Mouse (Mus musculus) heart, postnatal 36 days (tissue): ENCODE results near the gene Pibf1. TPM values are rescaled to one million over a fixed set of nuclear protein-coding genes. Genes with fewer than 3 reads are reported as not detected.
A peak's percentile ranks its signal among the peaks of the same experiment; 100 is the strongest.

Experiments used
- DNase-seq, 2 experiments: peaks; one replicate each; pipeline ENCODE4 v3.0.0; 2021 to 2022
- intact Hi-C: fragments of 180-260 bp; cut with DNase I; formaldehyde crosslinking; loops from one replicate; pipeline ENCODE4 v1.15.1; 2025
- total RNA-seq, 2 experiments: library from RNA; stranded (reverse); gene quantifications; 2 replicates each; pipeline ENCODE4 v1.2.3; 2021

Gene Pibf1
- 1 to 10 TPM; 7.5 to 8.2 TPM for total RNA-seq

DNA sequence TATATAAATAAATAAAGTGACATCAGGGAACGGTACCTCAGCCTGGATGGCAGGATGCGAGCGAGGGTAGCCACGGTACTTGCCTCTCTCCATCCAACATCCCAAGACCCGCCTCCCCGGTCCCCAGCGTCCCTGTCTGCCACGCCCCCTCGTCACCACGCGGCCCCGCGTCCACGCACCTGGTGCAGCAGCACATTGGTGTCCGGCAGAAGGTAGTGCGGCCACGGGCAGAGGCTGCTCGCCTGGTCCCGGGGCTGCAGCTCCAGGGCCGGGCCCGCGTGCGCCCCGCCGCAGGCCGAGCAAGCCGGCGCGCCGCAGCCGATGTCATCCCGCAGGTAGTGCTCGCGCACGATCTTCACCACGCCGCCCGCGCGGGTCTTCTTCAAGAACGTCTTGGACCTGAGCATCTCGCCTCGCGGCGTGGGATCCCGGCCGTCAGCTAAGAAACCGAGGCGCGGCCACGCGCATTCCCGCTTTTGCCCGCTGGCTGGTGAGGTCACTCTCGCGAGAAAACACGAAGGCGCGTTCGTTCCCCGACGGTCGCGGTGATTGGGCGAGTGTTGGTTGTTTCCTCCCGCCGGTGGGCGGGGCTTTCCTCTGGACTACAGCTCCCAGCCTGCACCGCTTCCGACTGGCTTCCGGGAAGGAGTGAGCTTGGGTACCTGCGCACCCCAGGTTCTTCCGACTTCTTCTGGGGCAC lies at the start of gene Pibf1, which contains the start of gene Dis3:
TSS of gene Pibf1 (plus strand) at position 158 of the 700 bp plus-strand sequence.
TSS of gene Dis3 (minus strand) at position 504 of the 700 bp plus-strand sequence.
- intact Hi-C loops = loop anchor here (5.0 kb wide), 1 partner anchor 52 kb away; the partner anchor contains the start of genes Bora and Mzt1
- peak; percentile 98 to 99 for DNase-seq

DNA sequence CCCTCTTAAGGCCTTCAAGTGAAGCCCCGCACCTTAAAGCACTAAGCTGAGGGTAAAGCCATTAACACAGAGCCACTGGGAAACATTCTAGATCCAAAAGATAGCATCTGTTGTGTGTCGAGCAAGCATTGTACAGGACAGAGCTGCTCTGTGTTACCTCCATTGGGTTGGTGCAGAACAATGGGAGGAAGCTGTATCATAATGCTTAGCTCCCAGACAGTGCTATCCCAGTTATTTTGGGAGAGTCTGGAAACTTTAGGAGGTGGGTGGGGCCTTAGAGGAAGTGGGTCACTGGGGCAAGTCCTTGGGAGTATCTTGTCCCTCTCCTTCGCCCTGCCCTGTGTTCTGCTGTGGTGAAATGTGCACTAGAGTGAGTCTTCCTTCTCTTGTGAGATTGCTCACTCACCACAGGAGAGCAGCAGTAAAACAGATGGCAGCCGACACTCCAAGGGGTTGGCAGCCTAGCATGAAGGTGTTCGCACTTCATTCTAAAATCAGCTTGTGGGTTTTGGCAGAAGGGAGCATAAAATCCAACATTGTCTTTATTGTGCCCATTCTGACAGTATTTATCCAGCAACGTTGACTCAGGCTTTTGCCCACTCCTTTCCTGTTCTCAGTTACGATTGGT lies 40.2 kb upstream of the Pibf1 start:
- intact Hi-C loops = no loop called here
- no peak for DNase-seq

DNA sequence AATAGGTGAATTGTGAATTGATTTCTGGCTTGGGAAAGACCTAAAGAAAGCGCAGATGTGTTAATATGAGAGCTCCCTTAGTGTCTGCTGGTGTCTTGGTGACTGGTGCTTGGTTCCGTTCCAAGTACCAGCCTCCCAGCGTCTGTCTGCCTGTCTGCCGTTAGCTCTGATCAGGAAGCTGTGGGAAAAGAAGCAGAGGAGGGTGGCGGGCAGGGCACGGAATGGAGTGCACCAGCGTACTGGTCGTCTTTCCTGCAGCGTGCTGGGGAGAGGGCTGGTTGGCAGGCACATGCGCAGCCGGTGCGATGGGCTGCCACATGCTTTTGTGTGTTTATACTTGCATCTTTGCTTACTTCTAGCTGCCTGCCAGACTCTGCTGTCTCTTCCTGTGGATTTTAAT lies 38.6 kb upstream of the Pibf1 start:
- intact Hi-C loops = no loop called here

DNA sequence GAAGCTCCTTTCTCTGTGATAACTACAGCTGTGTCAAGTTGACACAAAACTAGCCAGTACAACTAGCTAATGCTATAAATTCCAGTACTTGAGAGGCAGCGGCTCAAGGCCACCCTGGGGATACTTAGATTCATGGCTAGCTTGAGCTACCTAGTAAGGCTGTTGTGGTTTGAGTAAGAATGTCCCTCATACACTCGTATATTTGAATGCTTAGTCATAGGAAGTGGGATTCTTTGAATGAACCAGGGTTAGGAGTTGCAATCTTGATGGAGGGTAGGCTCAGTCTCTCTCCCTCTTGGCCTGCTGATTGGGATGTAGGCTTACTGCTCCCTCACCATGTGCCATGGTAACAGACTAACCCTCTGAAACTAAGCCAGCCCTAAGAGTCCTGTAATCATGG lies 36.1 kb upstream of the Pibf1 start:
- intact Hi-C loops = no loop called here
- DNase-seq = no peak

More for the DNA sequence above, 38.6 kb upstream of the Pibf1 start:
- DNase-seq = no peak

DNA sequence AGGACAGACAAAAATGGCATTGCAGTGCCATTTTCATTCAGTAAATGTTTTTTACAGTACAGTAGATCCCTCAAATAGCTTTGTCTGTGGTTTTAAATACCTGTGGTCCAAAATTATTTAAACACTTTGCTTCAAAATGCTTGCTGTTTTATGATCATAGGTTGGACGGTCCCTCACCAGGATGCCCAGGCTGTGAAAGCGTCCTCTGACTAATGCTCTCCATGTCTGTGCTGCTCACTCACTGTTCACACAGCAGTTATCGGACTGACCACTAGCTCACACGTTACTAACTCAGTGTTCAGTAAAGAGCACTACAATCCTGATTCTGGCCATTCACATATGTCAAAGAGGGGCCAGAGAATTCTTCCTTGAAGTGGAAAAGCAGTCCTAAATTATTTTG lies 28.1 kb upstream of the Pibf1 start:
- DNase-seq = no peak
- intact Hi-C loops = no loop called here

DNA sequence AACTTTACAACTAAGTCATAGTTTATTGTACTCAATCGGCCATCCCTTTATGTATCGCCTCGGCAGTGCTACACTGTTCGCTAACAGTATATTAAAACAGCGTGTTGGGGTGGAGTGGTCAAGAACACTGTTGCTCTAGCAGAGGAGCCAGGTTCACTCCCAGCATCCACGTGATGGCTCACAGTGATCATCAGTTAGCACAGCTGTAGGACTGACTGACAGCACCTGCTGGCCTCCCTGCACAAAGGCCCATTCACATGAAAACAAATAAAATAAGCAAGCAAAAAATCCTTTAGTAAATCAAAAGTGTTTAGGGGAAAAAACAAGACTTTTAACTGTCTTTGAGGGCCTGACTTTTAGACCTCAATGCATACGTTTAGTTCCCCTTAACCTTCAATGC lies 10.3 kb upstream of the Pibf1 start:
- no peak for DNase-seq
- intact Hi-C loops = no loop called here

DNA sequence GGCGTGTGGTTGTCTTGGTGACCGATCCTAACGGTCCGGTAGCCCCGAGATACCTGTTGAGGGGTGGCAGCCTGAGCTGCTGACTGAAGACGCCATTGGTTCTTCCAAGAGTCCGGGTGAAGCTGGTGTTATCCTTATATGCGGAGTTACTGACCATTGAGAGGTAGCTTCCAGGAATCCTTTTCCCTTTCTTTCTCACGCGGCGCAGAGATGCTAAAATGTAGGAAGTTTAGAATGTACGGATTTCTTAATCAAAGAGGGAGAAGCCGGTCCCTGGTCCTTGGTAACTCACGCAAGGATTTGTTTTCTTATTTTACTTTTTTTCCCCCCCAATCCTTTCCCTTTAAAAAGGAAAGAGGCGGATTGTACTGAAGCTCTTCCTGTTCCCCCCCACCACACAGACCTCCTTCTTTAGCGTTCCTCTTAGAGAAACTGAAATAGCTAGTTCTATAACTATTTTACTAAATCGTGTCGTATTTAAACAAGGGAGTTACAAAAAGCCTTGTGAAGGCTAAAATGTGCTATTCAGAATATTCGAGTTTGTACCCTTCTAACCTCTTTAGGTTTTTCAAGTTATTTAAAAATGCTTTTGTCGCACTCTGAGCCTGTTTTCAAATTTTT lies 853 bp downstream of the Pibf1 start:
- intact Hi-C loops = loop anchor here (5.0 kb wide), 1 partner anchor 53 kb away; the partner anchor contains the start of genes Bora and Mzt1
- no peak for DNase-seq

DNA sequence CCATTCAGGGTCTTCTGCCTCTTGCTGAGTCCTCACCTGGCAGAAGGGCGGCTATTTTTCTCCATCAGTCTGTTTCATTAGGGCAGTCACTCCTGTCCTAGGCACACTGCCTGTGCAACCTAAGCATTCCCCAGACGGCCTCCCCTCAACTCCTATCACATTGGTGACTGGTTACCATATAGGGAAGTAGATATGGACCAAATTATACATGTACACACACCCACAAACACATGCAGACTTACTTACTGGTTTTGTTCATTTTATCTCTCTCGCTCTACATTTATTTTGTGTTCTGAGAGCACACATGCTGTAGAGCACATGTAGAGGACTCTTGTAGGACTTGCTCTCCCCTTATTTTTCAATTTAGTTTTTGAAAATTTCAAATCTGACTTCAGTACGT lies 3.8 kb downstream of the Pibf1 start:
- intact Hi-C loops = no loop called here
- no peak for DNase-seq

DNA sequence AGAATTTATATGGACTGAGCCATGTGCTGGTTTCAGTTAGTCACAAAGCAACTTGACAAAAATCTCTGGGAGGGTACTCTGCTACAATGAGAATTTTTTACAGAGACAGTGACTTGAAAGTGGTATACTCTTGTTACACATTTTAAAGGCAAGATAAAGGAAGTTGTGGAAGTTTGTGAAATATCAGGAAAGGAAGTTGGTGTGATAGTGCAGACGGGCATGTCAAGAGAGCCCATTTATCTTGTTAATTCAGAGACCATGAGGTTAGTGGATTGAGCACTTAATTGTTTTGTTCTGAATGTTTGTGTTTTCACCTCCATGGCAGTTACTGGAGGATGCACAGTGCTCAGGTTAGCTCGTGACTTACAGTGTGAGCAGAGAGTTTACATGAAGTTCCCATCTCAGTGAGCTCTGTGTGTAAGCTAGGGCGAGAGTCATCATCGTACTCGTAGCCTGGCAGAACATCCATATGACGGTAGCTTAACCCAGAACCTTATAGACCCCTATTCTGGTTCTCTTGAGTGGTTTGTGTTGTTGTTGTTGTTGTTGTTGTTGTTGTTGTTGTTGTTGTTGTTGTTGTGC lies 5.4 kb downstream of the Pibf1 start:
- DNase-seq = no peak

DNA sequence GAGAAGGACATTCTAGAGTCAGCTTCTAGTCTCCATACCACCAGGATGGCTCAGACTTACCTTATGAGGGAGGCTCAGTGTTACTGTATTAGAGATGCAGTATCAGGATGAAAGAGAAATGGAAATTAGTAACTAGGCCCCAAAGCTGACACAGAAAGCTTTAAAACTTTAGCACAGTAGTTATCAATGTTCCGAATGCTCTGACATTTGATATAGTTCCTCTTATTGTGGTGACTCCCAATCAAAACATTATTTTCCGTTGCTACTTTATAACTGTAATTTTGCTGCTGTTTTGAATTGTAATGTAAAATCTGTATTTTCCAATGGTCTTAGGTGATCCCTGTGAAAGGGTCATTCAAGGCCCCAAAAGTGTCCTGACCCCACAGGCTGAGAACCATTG lies 7.4 kb downstream of the Pibf1 start:
- intact Hi-C loops = no loop called here
- no peak for DNase-seq

More for the DNA sequence above, 5.4 kb downstream of the Pibf1 start:
- intact Hi-C loops = no loop called here

DNA sequence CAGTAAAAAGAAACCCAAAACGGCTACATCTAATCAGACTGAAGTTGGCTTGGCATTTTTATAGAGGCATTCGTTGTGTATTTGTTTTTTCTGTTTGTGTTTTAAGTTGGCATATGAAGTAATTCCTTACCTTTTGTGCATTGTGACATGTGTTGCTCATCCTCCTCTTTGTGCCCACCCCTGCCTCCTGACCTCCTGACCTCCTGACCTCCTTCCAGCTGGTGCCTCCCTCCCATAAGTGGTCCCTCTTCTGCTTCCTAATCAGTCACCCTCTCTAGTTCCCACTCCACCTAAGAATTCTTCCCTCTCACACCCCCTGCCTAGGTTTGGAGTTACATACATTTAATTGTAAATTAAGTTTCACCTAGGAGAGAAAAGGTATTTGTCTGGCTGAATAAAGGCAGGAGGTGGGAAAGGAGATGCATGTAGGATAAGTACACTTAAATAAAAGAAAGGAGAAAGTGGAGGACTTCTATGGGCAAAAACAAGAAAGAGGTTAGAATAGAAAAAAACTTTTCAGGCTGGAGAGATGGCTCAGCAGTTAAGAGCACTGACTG lies 8.5 kb downstream of the Pibf1 start:
- DNase-seq = no peak
- intact Hi-C loops = no loop called here

DNA sequence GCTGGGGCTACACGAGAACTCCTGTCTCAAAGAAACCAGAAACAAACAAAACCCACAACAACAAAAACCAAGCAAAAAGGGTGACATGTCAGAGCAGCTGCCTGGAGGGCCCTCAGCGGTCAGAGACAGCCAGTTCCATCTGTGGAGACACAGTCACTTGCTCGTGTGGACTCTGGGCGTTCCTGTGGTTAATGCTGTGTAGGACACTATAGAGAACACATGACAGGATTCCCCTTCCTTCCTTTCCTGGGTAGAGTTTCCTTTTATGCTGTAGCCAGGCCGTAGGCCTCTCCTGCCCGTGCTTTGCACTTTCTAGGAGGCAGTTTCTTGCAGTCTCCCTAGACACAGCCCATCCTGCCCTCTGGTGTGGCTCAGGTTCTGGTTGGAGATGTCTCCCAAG lies 9.5 kb downstream of the Pibf1 start:
- intact Hi-C loops = no loop called here
- DNase-seq = no peak

DNA sequence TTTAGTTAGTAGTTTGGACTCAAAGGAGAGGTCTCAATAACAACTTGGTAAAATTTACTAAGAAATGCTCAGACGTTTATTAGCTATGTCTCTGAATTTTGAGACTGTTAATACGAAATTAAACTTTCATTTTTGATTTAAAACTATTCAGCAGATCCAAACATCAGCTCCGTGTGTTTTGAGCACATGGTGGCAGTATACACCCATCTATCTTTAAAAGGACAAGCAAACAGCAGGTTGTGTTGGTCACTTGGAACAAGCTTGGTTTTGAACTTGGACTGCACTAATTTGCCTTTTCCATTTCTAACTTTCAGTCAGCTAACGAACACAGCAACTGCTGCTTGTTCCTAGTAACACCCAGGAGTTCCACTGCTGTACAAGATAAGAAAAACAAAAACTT lies 18.4 kb downstream of the Pibf1 start:
- intact Hi-C loops = no loop called here

DNA sequence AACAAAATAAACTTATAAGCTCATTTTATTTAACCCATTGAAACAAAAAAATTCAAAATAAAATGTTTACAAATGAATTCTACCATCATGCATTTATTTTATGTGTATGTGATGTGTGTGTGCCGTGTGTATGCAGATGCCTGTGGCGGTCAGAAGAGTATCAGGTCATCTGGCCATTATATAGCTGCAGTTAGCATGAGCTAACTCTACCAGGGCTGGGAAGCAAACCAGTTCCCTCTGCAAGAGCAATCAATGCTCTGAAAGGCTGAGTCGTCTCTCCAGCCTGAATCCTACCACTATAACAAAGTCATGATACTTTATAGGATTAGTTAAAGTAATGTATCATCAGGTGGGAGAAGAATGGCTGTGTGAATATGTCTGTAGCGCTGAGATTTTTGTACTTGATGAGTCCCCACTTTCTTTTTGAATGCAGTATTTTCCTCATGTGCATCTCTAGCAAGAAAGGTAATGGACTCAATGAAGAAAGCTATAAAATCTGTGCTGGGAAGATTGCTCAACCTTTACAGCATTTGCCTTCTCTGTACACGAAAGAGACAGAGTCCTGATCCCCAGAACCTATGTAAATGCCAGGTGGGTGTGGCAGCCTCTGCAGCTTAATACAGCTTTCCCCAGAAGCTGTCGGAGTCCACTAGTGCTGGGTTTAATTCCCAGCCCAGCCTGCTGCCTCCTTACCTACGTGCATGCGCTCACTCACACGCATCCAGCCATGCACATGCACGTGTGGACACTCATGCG lies 22.5 kb downstream of the Pibf1 start:
- intact Hi-C loops = no loop called here
- DNase-seq = no peak

More for the DNA sequence above, 18.4 kb downstream of the Pibf1 start:
- DNase-seq = no peak

DNA sequence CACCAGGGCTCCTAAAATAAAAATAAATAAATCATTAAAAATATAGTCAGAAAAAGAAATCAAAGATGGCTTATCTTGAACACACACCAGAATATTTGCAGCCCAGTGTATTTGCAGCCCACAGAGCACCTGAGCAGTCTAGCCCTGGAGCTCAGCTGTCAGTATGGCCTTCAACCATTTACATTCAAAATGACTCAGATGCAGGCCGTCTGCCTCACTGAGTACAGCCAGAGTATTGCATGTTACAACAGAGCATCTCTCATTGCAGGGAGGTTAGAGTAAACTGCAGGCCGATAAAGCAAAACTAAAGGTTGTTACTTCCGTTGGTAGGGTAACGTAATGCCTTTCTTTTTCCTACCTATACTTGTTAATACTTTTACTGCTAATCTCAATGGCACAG lies 24.9 kb downstream of the Pibf1 start:
- DNase-seq = no peak
- intact Hi-C loops = no loop called here

DNA sequence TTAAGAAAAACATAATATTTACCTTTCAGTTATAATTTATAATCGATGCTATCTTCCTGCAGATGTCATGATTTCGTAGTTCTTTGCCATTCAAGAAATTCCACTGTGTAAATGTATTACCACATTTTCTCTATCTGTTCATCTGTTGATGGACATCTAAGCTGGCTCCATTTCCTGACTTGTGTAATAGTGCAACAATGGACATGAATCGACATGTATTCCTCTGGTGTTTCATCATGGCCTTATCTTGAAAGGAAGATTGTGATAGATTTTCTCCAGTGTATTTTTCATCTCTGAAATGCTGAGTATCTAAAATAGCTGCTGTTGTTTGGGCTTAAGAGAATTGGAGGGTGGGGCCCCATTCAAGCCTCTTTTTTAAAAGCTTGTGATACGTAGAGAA lies 27.5 kb downstream of the Pibf1 start:
- intact Hi-C loops = no loop called here
- DNase-seq = no peak

DNA sequence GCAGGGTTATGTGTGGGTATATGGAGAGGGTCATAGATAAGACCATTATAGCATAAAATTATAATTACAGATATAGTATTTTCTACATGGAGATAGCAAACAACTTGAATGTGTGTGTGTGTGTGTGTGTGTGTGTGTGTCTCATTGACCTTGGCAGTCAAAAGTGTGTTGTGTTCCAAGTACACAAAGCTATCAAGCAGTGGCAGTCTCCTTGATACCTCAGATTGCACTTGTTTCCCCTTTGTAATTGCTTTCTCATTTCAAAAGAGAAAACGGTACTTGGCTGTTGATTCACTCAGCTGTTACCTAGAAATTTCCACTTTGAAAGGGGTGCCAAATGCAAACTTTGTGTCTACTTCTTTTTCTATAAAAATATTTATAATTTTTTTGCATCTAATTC lies 28.3 kb downstream of the Pibf1 start:
- intact Hi-C loops = no loop called here
- DNase-seq = no peak

DNA sequence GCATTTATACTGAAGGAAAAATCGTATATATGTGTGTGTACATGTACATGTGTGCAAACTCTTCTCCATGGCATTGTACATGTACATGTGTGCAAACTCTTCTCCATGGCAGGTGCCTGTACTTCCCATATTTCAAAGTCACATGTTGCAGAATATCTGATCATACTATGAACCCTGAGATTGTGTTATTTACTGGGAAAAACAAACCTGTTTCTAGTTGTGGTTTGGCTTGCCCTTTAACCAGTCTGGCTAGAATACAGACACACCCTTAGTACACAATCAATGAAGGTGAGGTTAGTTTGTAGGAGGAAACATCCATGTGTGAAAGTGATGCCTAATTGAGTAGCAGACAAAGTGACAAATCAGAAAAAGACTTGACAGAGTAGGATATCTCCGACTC lies 29.8 kb downstream of the Pibf1 start:
- no peak for DNase-seq
- intact Hi-C loops = no loop called here

DNA sequence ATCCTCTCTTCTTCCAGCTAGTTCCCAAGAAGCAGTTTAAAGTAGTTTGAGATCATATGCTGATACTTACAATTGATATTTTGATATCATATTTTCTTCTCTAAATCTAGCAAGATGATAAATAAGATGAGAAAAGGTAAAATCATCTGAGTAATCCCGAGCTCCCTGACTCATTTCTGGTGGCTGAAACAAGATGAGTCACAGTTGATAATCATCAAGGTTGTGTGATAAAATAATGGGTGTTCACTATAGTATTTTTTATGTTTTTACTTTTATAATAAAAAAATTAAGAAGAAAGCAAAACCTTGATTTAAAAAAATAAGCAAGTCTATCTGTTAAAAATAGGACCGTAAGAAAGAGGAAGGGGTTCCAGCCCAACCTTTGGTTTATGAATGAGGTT lies 34.8 kb downstream of the Pibf1 start:
- intact Hi-C loops = no loop called here
- no peak for DNase-seq

DNA sequence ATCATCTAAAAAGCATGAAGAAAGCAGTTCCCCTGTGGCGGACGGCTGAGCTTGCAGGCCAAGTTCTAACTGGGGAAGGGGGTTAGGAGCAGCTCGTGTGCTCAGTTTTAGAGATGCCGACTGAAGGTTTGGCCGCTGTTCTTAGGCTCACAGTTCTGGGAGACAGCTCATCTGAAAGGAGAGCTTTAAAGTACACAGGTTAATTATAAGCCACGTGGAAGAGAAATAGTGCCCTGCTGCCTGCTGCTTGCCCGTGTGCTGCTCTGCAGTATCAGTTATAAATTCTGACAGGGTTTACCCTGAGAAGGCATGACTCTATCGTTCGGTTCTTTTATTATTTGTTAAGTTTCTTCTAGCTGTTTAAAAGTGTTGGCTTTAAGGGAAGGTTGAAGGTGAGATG lies 36.5 kb downstream of the Pibf1 start:
- no peak for DNase-seq

More for the DNA sequence above, 36.5 kb downstream of the Pibf1 start:
- intact Hi-C loops = no loop called here
